Mouse (Mus musculus) heart, embryonic 15.5 days (tissue): Measurements from ENCODE around the gene Rpl36a-ps1. TPM values are rescaled to one million over a fixed set of nuclear protein-coding genes. Genes with fewer than 3 reads are reported as not detected.

Experiments used
- ATAC-seq: fragments of 200-750 bp; cut with Nextera tagmentation; replicated peaks from 2 replicates; pipeline ENCODE4 v1.8.0; 2017; ENCODE audit warnings: low read depth, moderate TSS enrichment; ENCODE audit not compliant: insufficient number of reproducible peaks, insufficient read depth, low FRiP score
- H3K27ac ChIP-seq: fragments of 300-500 bp; sonication (generic); 2 replicates; pipeline ENCODE4 v1.5.1; 2015; ENCODE audit warnings: mild to moderate bottlenecking, inconsistent platforms
- H3K27me3 ChIP-seq: fragments of 300-500 bp; sonication (generic); 2 replicates; pipeline ENCODE4 v1.6.1; 2015; ENCODE audit warnings: inconsistent platforms
- H3K36me3 ChIP-seq: fragments of 300-500 bp; sonication (generic); 2 replicates; pipeline ENCODE4 v1.6.1; 2015; ENCODE audit warnings: mild to moderate bottlenecking, inconsistent platforms
- H3K4me1 ChIP-seq: fragments of 300-500 bp; sonication (generic); replicated peaks from 2 replicates; pipeline ENCODE4 v1.6.1; 2015; ENCODE audit warnings: inconsistent platforms
- H3K4me2 ChIP-seq: fragments of 300-500 bp; sonication (generic); 2 replicates; pipeline ENCODE4 v1.6.1; 2015; ENCODE audit warnings: inconsistent platforms, mild to moderate bottlenecking, moderate library complexity
- H3K4me3 ChIP-seq: fragments of 300-500 bp; sonication (generic); 2 replicates; pipeline ENCODE4 v1.5.1; 2015; ENCODE audit warnings: mild to moderate bottlenecking, inconsistent platforms
- H3K9ac ChIP-seq: fragments of 300-500 bp; sonication (generic); 2 replicates; pipeline ENCODE4 v1.6.1; 2015; ENCODE audit warnings: mild to moderate bottlenecking, inconsistent platforms
- H3K9me3 ChIP-seq: fragments of 300-500 bp; sonication (generic); replicated peaks from 2 replicates; pipeline ENCODE4 v1.6.1; 2016; ENCODE audit warnings: inconsistent platforms
- WGBS: fragments of 180-500 bp; shearing (Covaris S2); methylation state at CpG from one replicate; pipeline ENCODE4 v1.1.7; 2015; ENCODE audit warnings: mixed read lengths; 5-methylcytosine and 5-hydroxymethylcytosine counted together
- polyA plus RNA-seq: library from polyadenylated mRNA; unstranded; fragments of >200 nt; fragmentation: Nextera tagmentation; extraction: Ambion mirVana; gene quantifications from 2 replicates; pipeline ENCODE4 v1.2.1, GENCODE M21; 2015

Gene Rpl36a-ps1
- polyA plus RNA-seq, 1 experiment from 2014 or later, result 1.2 TPM

- Histone ChIP-seq H3K36me3 (no peaks in the 10 kb centered on the region), H3K4me3 (no peak overlapping the region), H3K4me2 (peak overlapping the region; percentile 46), H3K4me1 (peaks cover 20% of the 10 kb centered on the region), H3K9ac (no peak overlapping the region), H3K27me3 (no peaks in the 10 kb centered on the region), H3K27ac (peak overlapping the region; percentile 72), H3K9me3 (no peaks in the 10 kb centered on the region)
- peak; percentile 86 for ATAC-seq
- WGBS, result 15% methylated on average over 10 of the region's 10 CpGs
These were observed 25.2 kb upstream of the Rpl36a-ps1 start for GRCm38 (mm10) chr14:99019136-99019808.

DNA sequence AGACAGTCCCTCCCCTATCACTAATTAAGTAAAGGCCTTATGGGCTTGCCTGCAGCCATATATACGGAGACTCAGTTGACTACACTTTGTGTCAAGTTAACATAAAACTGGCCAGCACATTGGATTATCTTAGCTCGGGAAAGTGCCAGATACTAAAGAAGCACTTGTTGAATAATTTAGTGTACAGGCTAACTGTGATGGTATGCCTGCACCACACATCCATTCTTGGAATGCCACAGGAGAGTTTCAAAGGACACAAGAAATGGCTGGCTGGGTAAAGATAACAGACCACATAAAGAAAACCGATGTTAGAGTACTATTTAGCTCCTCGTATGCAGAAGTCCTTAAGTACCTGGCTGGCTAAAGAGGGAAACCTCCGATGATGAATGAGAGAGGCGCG lies 24.6 kb upstream of the Rpl36a-ps1 start:
- no peaks in the 10 kb centered on the region for H3K27me3 ChIP-seq
- peaks cover 20% of the 10 kb centered on the region for H3K4me1 ChIP-seq
- peak overlapping the region; percentile 72 for H3K27ac ChIP-seq
- no peak overlapping the region for H3K4me3 ChIP-seq
- peak; percentile 23; the same call in 1 of the 2 replicates for ATAC-seq
- H3K36me3 ChIP-seq, result no peaks in the 10 kb centered on the region
- no peaks in the 10 kb centered on the region for H3K9me3 ChIP-seq
- peak overlapping the region; percentile 46 for H3K4me2 ChIP-seq
- 23% methylated on average over 7 of the region's 7 CpGs for WGBS
- H3K9ac ChIP-seq, result no peak overlapping the region

DNA sequence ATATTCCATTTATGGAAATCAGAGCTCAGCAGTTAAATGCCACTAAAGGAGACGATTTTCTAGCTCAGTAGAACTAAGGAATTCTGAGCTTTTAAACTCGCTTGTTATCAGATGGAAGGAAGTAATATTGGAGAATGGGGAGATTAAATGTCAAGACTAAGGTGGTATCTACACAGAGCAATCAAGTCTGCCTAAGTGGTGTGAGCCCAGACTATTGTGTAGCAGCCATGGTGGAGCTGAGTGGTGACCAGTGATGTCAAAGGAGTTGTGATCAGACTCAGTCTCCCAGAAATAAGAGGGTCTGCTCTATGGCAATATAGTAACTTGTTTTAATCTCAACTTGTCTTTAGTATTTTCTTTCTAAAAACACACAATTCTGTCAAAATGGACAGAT lies 16.8 kb upstream of the Rpl36a-ps1 start:
- peaks cover 9% of the 10 kb centered on the region for H3K4me1 ChIP-seq
- no peaks in the 10 kb centered on the region for H3K27me3 ChIP-seq
- H3K4me3 ChIP-seq, result no peak overlapping the region
- peak; percentile 53; the same call in 1 of the 2 replicates for ATAC-seq
- H3K4me2 ChIP-seq, result peak overlapping the region; percentile 34; the same call in 1 of the 2 replicates
- no peaks in the 10 kb centered on the region for H3K9me3 ChIP-seq
- peak overlapping the region; percentile 97 for H3K27ac ChIP-seq
- WGBS, result 6% methylated on average over 2 of the region's 2 CpGs
- no peaks in the 10 kb centered on the region for H3K36me3 ChIP-seq
- no peak overlapping the region for H3K9ac ChIP-seq

GRCm38 (mm10) chr14:99010224-99010919 lies 16.3 kb upstream of the Rpl36a-ps1 start:
- ATAC-seq, result peak; percentile 80
- H3K4me3 ChIP-seq, result no peak overlapping the region
- H3K27me3 ChIP-seq, result no peaks in the 10 kb centered on the region
- H3K9ac ChIP-seq, result 0 out of 2 replicates have a peak overlapping the region, but pooled peaks have one; percentile 36
- no peaks in the 10 kb centered on the region for H3K9me3 ChIP-seq
- WGBS, result 15% methylated on average over 8 of the region's 8 CpGs
- peak overlapping the region; percentile 97 for H3K27ac ChIP-seq
- H3K4me1 ChIP-seq, result peaks cover 9% of the 10 kb centered on the region
- H3K36me3 ChIP-seq, result no peaks in the 10 kb centered on the region
- H3K4me2 ChIP-seq, result peak overlapping the region; percentile 34

- Histone ChIP-seq H3K27ac (no peak overlapping the region), H3K9me3 (no peaks in the 10 kb centered on the region), H3K4me2 (no peak overlapping the region), H3K27me3 (no peaks in the 10 kb centered on the region), H3K4me3 (no peak overlapping the region), H3K4me1 (no peaks in the 10 kb centered on the region; the same call in 1 of the 2 replicates), H3K9ac (no peak overlapping the region), H3K36me3 (no peaks in the 10 kb centered on the region)
- ATAC-seq, result no peak
- 88% methylated on average over 2 of the region's 2 CpGs for WGBS
These were observed 1.6 kb downstream of the Rpl36a-ps1 start for GRCm38 (mm10) chr14:98992482-98992881.

DNA sequence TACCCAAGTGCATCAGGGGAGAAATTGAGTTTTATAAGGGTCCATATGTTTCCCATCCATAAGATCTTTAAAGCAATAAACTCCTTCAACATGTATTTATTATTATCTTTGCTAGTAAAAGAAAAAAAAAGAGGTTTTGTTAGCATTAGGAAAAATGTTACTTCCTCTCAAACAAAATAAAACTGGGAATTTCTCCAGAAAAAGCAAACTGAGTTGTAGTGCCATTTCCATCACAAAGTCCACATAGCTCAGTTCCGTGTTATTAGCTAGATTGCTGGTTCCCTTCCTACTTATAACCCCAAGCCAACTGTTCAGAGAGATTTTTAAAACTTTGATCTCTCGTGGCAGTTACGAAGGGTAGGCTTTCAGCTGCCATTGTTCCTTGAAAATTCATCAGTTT lies 3.5 kb downstream of the Rpl36a-ps1 start:
- Histone ChIP-seq H3K27ac (no peak overlapping the region), H3K36me3 (no peaks in the 10 kb centered on the region), H3K4me1 (no peaks in the 10 kb centered on the region; the same call in 1 of the 2 replicates), H3K9ac (no peak overlapping the region), H3K9me3 (no peaks in the 10 kb centered on the region), H3K4me2 (no peak overlapping the region), H3K4me3 (no peak overlapping the region), H3K27me3 (no peaks in the 10 kb centered on the region)
- WGBS, result 65% methylated on average over 3 of the region's 3 CpGs
- ATAC-seq, result no peak

DNA sequence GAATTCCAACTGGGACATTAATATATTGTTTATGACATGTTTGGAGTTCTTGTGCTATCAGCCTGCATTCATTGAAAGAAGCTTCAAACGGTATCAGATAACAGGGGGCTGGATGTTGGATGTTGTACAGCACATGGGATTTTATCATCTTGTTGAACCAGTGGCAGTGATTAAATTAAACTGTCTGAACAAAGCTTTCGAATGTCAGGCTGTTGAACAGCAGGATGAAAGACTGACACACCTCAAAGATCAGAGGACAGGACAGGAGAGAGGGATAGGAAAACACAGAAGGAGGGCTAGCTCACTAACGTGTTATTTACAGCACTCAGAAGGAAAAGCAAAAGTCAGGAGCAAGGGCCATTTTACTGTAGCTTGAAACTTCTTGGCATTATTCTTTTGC lies 4.3 kb downstream of the Rpl36a-ps1 start:
- WGBS, result 21% methylated on average over 3 of the region's 3 CpGs
- Histone ChIP-seq H3K4me2 (no peak overlapping the region), H3K9ac (no peak overlapping the region), H3K9me3 (no peaks in the 10 kb centered on the region), H3K27me3 (no peaks in the 10 kb centered on the region), H3K4me3 (no peak overlapping the region), H3K4me1 (no peaks in the 10 kb centered on the region; the same call in 1 of the 2 replicates), H3K36me3 (no peaks in the 10 kb centered on the region), H3K27ac (no peak overlapping the region)
- no peak for ATAC-seq

DNA sequence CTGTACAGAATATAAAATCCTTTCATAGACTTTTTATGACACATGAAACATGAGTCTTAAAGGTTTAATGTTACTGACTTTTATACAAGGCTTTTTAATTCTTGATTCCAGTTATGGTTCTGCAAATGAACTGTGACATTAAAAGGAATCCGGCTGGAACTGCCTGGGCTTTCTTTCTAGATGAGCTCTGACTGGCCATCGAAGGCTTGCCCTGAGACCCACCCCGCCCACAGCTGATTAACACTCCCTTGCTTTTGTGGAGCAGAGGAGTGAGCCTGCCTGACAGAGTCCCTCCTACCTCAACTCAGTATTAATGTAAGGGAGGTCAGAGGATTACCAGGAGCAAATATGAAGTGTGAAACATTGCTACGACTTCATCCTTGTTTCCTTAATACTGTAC lies 22.2 kb downstream of the Rpl36a-ps1 start:
- ATAC-seq, result no peak
- Histone ChIP-seq H3K4me1 (0 out of 2 replicates have a peak, but pooled peaks cover 5% of the 10 kb centered on the region), H3K27ac (no peak overlapping the region), H3K36me3 (no peaks in the 10 kb centered on the region), H3K4me2 (no peak overlapping the region), H3K4me3 (no peak overlapping the region), H3K27me3 (no peaks in the 10 kb centered on the region), H3K9me3 (no peaks in the 10 kb centered on the region), H3K9ac (no peak overlapping the region)
- WGBS, result 21% methylated on average over 4 of the region's 4 CpGs

DNA sequence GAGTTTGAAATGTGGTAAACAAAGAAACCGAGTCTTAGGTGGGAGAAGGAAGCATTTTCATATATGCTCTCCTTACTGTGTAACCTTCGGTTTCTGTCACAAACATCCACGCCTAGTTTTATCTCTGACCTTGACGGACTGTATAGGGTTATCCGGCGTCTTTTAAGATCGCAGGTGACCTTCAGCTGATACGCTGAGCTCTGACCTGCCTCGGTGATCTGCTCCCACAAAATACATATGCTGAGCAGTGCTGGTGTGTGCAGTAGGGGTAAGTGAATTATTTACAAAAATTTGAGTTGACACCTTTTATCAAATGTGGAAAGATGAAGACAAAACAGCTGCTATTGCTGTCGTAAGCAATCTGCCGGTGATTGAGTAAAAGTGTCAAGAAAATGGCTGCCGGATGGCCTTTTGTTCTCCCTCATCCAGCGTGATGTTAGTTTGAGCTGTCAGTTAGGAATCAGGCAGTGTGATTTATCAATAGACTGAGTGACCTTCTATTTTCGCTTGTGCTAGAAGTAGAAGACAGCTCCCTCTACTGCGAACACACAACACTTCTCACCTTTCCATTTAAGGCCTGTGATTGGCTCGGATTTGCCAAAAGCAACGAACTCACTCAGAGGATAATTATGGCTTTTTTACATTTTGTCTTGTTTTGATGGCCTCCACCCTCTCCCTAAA lies 35.0 kb downstream of the Rpl36a-ps1 start:
- H3K9me3 ChIP-seq, result no peaks in the 10 kb centered on the region
- no peak overlapping the region for H3K9ac ChIP-seq
- no peak overlapping the region for H3K4me2 ChIP-seq
- H3K27ac ChIP-seq, result no peak overlapping the region
- H3K27me3 ChIP-seq, result no peaks in the 10 kb centered on the region
- 52% methylated on average over 17 of the region's 17 CpGs for WGBS
- H3K4me3 ChIP-seq, result no peak overlapping the region
- no peaks in the 10 kb centered on the region for H3K4me1 ChIP-seq
- no peaks in the 10 kb centered on the region for H3K36me3 ChIP-seq
- no peak for ATAC-seq

DNA sequence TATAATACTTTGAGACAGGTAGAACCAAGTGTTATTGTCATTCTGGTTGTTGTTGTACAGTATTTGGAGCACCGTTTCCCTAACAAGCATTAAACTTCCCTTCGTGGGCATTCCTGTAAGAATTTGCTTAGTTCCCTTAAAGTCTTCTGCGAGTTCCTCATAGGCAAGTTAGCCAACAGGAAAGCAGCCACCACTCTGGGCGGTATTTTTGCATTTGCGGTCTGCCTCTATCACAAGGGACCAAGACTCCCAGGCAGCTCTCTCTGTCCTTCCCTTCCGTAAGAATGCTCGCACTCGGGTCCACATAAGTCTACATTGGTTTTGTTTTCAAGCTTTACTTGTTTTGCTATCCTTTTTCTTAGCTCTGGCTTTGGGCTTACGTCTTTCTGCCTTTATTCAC lies 37.3 kb downstream of the Rpl36a-ps1 start:
- no peaks in the 10 kb centered on the region for H3K36me3 ChIP-seq
- no peak overlapping the region for H3K4me2 ChIP-seq
- 89% methylated on average over 9 of the region's 9 CpGs for WGBS
- H3K4me3 ChIP-seq, result no peak overlapping the region
- H3K27ac ChIP-seq, result no peak overlapping the region
- ATAC-seq, result no peak
- H3K9ac ChIP-seq, result no peak overlapping the region
- no peaks in the 10 kb centered on the region for H3K4me1 ChIP-seq
- H3K9me3 ChIP-seq, result no peaks in the 10 kb centered on the region
- no peaks in the 10 kb centered on the region for H3K27me3 ChIP-seq

DNA sequence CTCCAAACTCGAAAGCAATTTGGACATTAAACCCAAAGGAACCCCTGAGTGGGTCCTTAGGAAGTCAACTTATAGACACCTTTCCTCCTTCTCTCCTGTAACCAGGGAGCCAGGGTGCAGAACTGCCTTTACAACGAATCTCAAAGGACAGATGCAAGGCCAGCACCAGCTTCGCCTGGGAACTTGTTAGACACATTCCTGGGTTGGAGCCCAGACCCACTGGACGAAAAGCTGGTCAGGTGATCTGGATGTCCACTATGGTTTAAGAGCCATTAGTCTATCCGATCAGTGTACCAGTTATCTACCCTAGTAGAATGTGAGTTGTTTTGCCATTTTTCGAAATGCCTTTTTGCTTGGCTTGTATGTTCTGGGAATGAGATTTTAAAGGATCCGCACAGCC lies 41.7 kb downstream of the Rpl36a-ps1 start:
- Histone ChIP-seq H3K4me1 (0 out of 2 replicates have a peak, but pooled peaks cover 3% of the 10 kb centered on the region), H3K9ac (no peak overlapping the region), H3K27me3 (no peaks in the 10 kb centered on the region), H3K27ac (no peak overlapping the region), H3K9me3 (no peaks in the 10 kb centered on the region), H3K36me3 (no peaks in the 10 kb centered on the region), H3K4me3 (no peak overlapping the region), H3K4me2 (no peak overlapping the region)
- 73% methylated on average over 7 of the region's 7 CpGs for WGBS
- ATAC-seq, result no peak
